Mouse (Mus musculus) G1E (cell line): ENCODE data around the gene Slc13a4.

ENCODE experiments used
- CTCF ChIP-seq: IDR thresholded peaks from 2 replicates; pipeline ENCODE4 v1.5.1; 2012; ENCODE audit warnings: low read depth, low read length, inconsistent platforms, mixed read lengths
- GATA1 ChIP-seq: IDR thresholded peaks from 2 replicates; pipeline ENCODE4 v1.6.1; 2012; ENCODE audit warnings: borderline replicate concordance, low read length, inconsistent platforms, mixed read lengths
- POLR2AphosphoS5 ChIP-seq: IDR thresholded peaks from 2 replicates; pipeline ENCODE4 v1.6.1; 2012; ENCODE audit warnings: low read depth, low read length, inconsistent platforms; ENCODE audit not compliant: insufficient replicate concordance
- TAL1 ChIP-seq: conservative IDR thresholded peaks from 2 replicates; pipeline ENCODE4 v1.6.1; 2012; ENCODE audit warnings: low read depth, low read length, inconsistent platforms, mixed read lengths

DNA sequence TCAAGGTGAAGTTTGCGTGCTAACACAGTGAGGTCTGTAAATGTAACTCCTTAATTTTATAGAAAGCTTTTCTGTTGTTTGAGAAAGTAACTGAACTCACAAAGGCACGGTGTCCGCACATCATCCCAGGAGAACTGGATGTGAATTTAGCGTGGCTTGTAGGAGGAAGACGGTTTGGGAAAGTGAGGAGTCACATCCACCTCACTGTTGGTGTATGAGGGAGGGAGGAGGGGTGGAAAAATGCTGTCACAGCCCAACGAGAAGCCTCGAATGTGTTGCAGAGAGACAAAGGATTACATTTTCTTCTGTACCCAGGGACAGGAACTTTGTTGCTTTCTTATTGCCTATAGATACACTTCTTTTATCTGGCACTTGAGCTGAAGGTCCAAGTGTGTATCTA, 47.4 kb downstream of the Slc13a4 start:
- TF ChIP-seq CTCF, result no peak
- no peak for TF ChIP-seq GATA1
- no peak for TF ChIP-seq TAL1
- no peak for TF ChIP-seq POLR2AphosphoS5
